Mouse (Mus musculus) C2C12 (cell line): Measurements from ENCODE around the gene B130006D01Rik.

Experiments used
- CTCF ChIP-seq: IDR thresholded peaks from one replicate; pipeline ENCODE4 v1.5.1; 2011; ENCODE audit not compliant: control insufficient read depth, insufficient read depth, insufficient read length
- USF1 ChIP-seq: IDR thresholded peaks from one replicate; pipeline ENCODE4 v1.6.1; 2011; ENCODE audit warnings: low read depth, mild to moderate bottlenecking, control low read depth, moderate library complexity

GRCm38 (mm10) chr11:95750995-95751394 lies 27.6 kb downstream of the B130006D01Rik start:
- TF ChIP-seq CTCF: peak; percentile 34
- TF ChIP-seq USF1: no peak
